Mouse (Mus musculus) lung, embryonic 15.5 days (tissue): Measurements from ENCODE around the gene Gm11172. TPM values are rescaled to one million over a fixed set of nuclear protein-coding genes. Genes with fewer than 3 reads are reported as not detected.
"Not testable (repeated sequence)": the region's sequence is repeated elsewhere in the genome, so short reads cannot be mapped to it uniquely, and the experiment has no call there.

Source experiments
- ATAC-seq: fragments of 200-750 bp; cut with Nextera tagmentation; 2 replicates; pipeline ENCODE4 v1.8.0; 2017; ENCODE audit warnings: moderate number of reproducible peaks, borderline replicate concordance; ENCODE audit not compliant: low FRiP score, low TSS enrichment; ENCODE audit errors: extremely low read depth
- H3K27ac ChIP-seq: fragments of 300-500 bp; sonication (generic); 2 replicates; pipeline ENCODE4 v1.5.1; 2015; ENCODE audit warnings: moderate library complexity, mild to moderate bottlenecking, inconsistent platforms
- H3K27me3 ChIP-seq: fragments of 300-500 bp; sonication (generic); 2 replicates; pipeline ENCODE4 v1.6.1; 2015; ENCODE audit warnings: inconsistent platforms
- H3K36me3 ChIP-seq: fragments of 300-500 bp; sonication (generic); 2 replicates; pipeline ENCODE4 v1.6.1; 2015; ENCODE audit warnings: inconsistent platforms
- H3K4me1 ChIP-seq: fragments of 300-500 bp; sonication (generic); 2 replicates; pipeline ENCODE4 v1.6.1; 2015; ENCODE audit warnings: inconsistent platforms
- H3K4me2 ChIP-seq: fragments of 300-500 bp; sonication (generic); 2 replicates; pipeline ENCODE4 v1.6.1; 2015; ENCODE audit warnings: inconsistent platforms, mild to moderate bottlenecking, moderate library complexity
- H3K4me3 ChIP-seq: fragments of 300-500 bp; sonication (generic); 2 replicates; pipeline ENCODE4 v1.5.1; 2015; ENCODE audit warnings: mild to moderate bottlenecking, inconsistent platforms
- H3K9ac ChIP-seq: fragments of 300-500 bp; sonication (generic); 2 replicates; pipeline ENCODE4 v1.6.1; 2015; ENCODE audit warnings: inconsistent platforms
- H3K9me3 ChIP-seq: fragments of 300-500 bp; sonication (generic); 2 replicates; pipeline ENCODE4 v1.6.1; 2016; ENCODE audit warnings: inconsistent platforms
- WGBS: fragments of 180-500 bp; shearing (Covaris S2); methylation state at CpG from one replicate; pipeline ENCODE4 v1.1.7; 2015; 5-methylcytosine and 5-hydroxymethylcytosine counted together
- polyA plus RNA-seq: library from polyadenylated mRNA; unstranded; fragments of >200 nt; fragmentation: Nextera tagmentation; extraction: Ambion mirVana; gene quantifications from 2 replicates; pipeline ENCODE4 v1.2.1, GENCODE M21; 2015

Gm11172 gene
- polyA plus RNA-seq, 1 experiment from 2014 or later, result not detected

- no peaks in the 10 kb centered on the region for H3K27me3 ChIP-seq
- peak overlapping the region; percentile 99 for H3K27ac ChIP-seq
- H3K4me1 ChIP-seq, result peaks cover 43% of the 10 kb centered on the region
- no peak overlapping the region for H3K9ac ChIP-seq
- H3K9me3 ChIP-seq, result no peaks in the 10 kb centered on the region
- 51% methylated on average over 4 of the region's 4 CpGs for WGBS
- H3K36me3 ChIP-seq, result no peaks in the 10 kb centered on the region
- peak overlapping the region; percentile 98; the same call in 1 of the 2 replicates for H3K4me2 ChIP-seq
- H3K4me3 ChIP-seq, result no peak overlapping the region
- no peak for ATAC-seq
These were observed 25.8 kb upstream of the Gm11172 start for GRCm38 (mm10) chr16:10786782-10787547.

GRCm38 (mm10) chr16:10787548-10788058, 25.1 kb upstream of the Gm11172 start:
- H3K27ac ChIP-seq, result no peak overlapping the region
- peaks cover 37% of the 10 kb centered on the region for H3K4me1 ChIP-seq
- no peaks in the 10 kb centered on the region for H3K36me3 ChIP-seq
- no peaks in the 10 kb centered on the region for H3K9me3 ChIP-seq
- no peak overlapping the region for H3K4me2 ChIP-seq
- no peaks in the 10 kb centered on the region for H3K27me3 ChIP-seq
- no peak overlapping the region for H3K4me3 ChIP-seq
- WGBS, result 69% methylated on average over 7 of the region's 7 CpGs
- no peak for ATAC-seq
- H3K9ac ChIP-seq, result no peak overlapping the region

- Histone ChIP-seq H3K4me1 (peaks cover 30% of the 10 kb centered on the region), H3K27ac (no peak within 1 kb of the TSS), H3K27me3 (no peaks in the 10 kb centered on the region), H3K36me3 (no peaks in the 10 kb centered on the region), H3K4me2 (no peak within 1 kb of the TSS), H3K9me3 (no peaks in the 10 kb centered on the region), H3K9ac (no peak within 1 kb of the TSS), H3K4me3 (no peak within 1 kb of the TSS)
- 47% methylated on average over 16 of the region's 16 CpGs for WGBS
- no peak for ATAC-seq
These were observed 24.4 kb upstream of the Gm11172 start, which contains the start of gene Tnp2 for GRCm38 (mm10) chr16:10788271-10788670. TSS of gene Tnp2 (minus strand) at chr16:10788660.

GRCm38 (mm10) chr16:10788866-10789265, 23.8 kb upstream of the Gm11172 start:
- H3K36me3 ChIP-seq, result no peaks in the 10 kb centered on the region
- 76% methylated on average over 4 of the region's 4 CpGs for WGBS
- no peak overlapping the region for H3K27ac ChIP-seq

GRCm38 (mm10) chr16:10790702-10791101, 22.0 kb upstream of the Gm11172 start, which contains the start of gene Prm3:
TSS of gene Prm3 (minus strand) at chr16:10790914.
- ATAC-seq, result no peak
- Histone ChIP-seq H3K36me3 (no peaks in the 10 kb centered on the region), H3K27me3 (peaks cover 8% of the 10 kb centered on the region; the same call in 1 of the 2 replicates), H3K4me3 (no peak within 1 kb of the TSS), H3K9ac (no peak within 1 kb of the TSS), H3K4me2 (no peak within 1 kb of the TSS), H3K27ac (no peak within 1 kb of the TSS), H3K4me1 (peaks cover 17% of the 10 kb centered on the region), H3K9me3 (no peaks in the 10 kb centered on the region)
- WGBS, result 68% methylated on average over 9 of the region's 9 CpGs

More at GRCm38 (mm10) chr16:10788866-10789265, 23.8 kb upstream of the Gm11172 start:
- no peak overlapping the region for H3K9ac ChIP-seq
- no peaks in the 10 kb centered on the region for H3K9me3 ChIP-seq
- no peaks in the 10 kb centered on the region for H3K27me3 ChIP-seq
- H3K4me2 ChIP-seq, result no peak overlapping the region
- peaks cover 25% of the 10 kb centered on the region for H3K4me1 ChIP-seq
- H3K4me3 ChIP-seq, result no peak overlapping the region
- no peak for ATAC-seq

- Histone ChIP-seq H3K9ac (no peak within 1 kb of the TSS), H3K4me1 (no peaks in the 10 kb centered on the region), H3K9me3 (no peaks in the 10 kb centered on the region), H3K27ac (no peak within 1 kb of the TSS), H3K36me3 (no peaks in the 10 kb centered on the region), H3K27me3 (peaks cover 27% of the 10 kb centered on the region), H3K4me2 (no peak within 1 kb of the TSS), H3K4me3 (no peak within 1 kb of the TSS)
- ATAC-seq, result no peak
- WGBS, result 77% methylated on average over 6 of the region's 6 CpGs
These were observed 16.7 kb upstream of the Gm11172 start, which contains the start of gene Prm2 for GRCm38 (mm10) chr16:10796034-10796433. TSS of gene Prm2 (minus strand) at chr16:10796134.

GRCm38 (mm10) chr16:10802420-10802819, 10.3 kb upstream of the Gm11172 start:
- H3K9ac ChIP-seq, result not testable (repeated sequence)

GRCm38 (mm10) chr16:10805789-10806527, 6.8 kb upstream of the Gm11172 start, which contains the start of gene Prm1:
TSS of gene Prm1 (minus strand) at chr16:10805839.
- Histone ChIP-seq H3K4me3 (no peak within 1 kb of the TSS), H3K4me2 (no peak within 1 kb of the TSS), H3K4me1 (no peaks in the 10 kb centered on the region), H3K36me3 (no peaks in the 10 kb centered on the region), H3K27me3 (no peaks in the 10 kb centered on the region), H3K9ac (no peak within 1 kb of the TSS), H3K9me3 (no peaks in the 10 kb centered on the region), H3K27ac (no peak within 1 kb of the TSS)
- WGBS, result 74% methylated on average over 10 of the region's 10 CpGs
- no peak for ATAC-seq

More at GRCm38 (mm10) chr16:10802420-10802819, 10.3 kb upstream of the Gm11172 start:
- H3K4me2 ChIP-seq, H3K4me1 ChIP-seq, H3K36me3 ChIP-seq, H3K9me3 ChIP-seq, H3K27ac ChIP-seq, H3K4me3 ChIP-seq, H3K27me3 ChIP-seq, ATAC-seq: not testable (repeated sequence)
- 62% methylated on average over 3 of the region's 3 CpGs for WGBS

GRCm38 (mm10) chr16:10810376-10810775, 2.3 kb upstream of the Gm11172 start:
- ATAC-seq, result no peak
- no peak overlapping the region for H3K9ac ChIP-seq
- H3K4me2 ChIP-seq, result no peak overlapping the region
- H3K9me3 ChIP-seq, result no peaks in the 10 kb centered on the region
- no peaks in the 10 kb centered on the region for H3K36me3 ChIP-seq
- H3K27ac ChIP-seq, result no peak overlapping the region
- no peaks in the 10 kb centered on the region for H3K27me3 ChIP-seq
- 0 out of 2 replicates have a peak, but pooled peaks cover 5% of the 10 kb centered on the region for H3K4me1 ChIP-seq
- 95% methylated on average over 1 of the region's 1 CpGs for WGBS
- no peak overlapping the region for H3K4me3 ChIP-seq

GRCm38 (mm10) chr16:10813726-10814125, 1.0 kb downstream of the Gm11172 start:
- Histone ChIP-seq H3K4me1 (0 out of 2 replicates have a peak, but pooled peaks cover 5% of the 10 kb centered on the region), H3K27me3 (no peaks in the 10 kb centered on the region), H3K4me3 (no peak overlapping the region), H3K4me2 (no peak overlapping the region), H3K9me3 (no peaks in the 10 kb centered on the region), H3K36me3 (no peaks in the 10 kb centered on the region), H3K9ac (no peak overlapping the region), H3K27ac (no peak overlapping the region)
- 66% methylated on average over 4 of the region's 4 CpGs for WGBS
- no peak for ATAC-seq

- WGBS, result 42% methylated on average over 4 of the region's 4 CpGs
- H3K4me3 ChIP-seq, result no peak overlapping the region
These were observed 2.1 kb downstream of the Gm11172 start for GRCm38 (mm10) chr16:10814864-10815263.

More at GRCm38 (mm10) chr16:10814864-10815263, 2.1 kb downstream of the Gm11172 start:
- no peaks in the 10 kb centered on the region for H3K9me3 ChIP-seq
- H3K27me3 ChIP-seq, result no peaks in the 10 kb centered on the region
- no peak overlapping the region for H3K27ac ChIP-seq
- peak; percentile 82; the same call in 1 of the 2 replicates for ATAC-seq
- H3K9ac ChIP-seq, result no peak overlapping the region
- H3K4me2 ChIP-seq, result no peak overlapping the region
- 0 out of 2 replicates have a peak, but pooled peaks cover 5% of the 10 kb centered on the region for H3K4me1 ChIP-seq
- no peaks in the 10 kb centered on the region for H3K36me3 ChIP-seq
